Mouse (Mus musculus) urinary bladder, postnatal 10 days (tissue): ENCODE measurements around the gene Trcg1.
"Not testable (repeated sequence)": the region's sequence is repeated elsewhere in the genome, so short reads cannot be mapped to it uniquely, and the experiment has no call there.

Source experiments
- DNase-seq: peaks from one replicate; pipeline ENCODE4 v3.0.0; 2022; ENCODE audit warnings: low spot score

Gene Trcg1

GRCm38 (mm10) chr9:57236256-57236655 lies at the start of gene Trcg1:
Gene Trcg1, plus strand, starts transcription at chr9:57236556.
- no peak for DNase-seq

- DNase-seq, result no peak
These were observed 39.6 kb upstream of the Trcg1 start for GRCm38 (mm10) chr9:57196708-57197107.

GRCm38 (mm10) chr9:57197414-57197813 lies 38.9 kb upstream of the Trcg1 start:
- DNase-seq, result no peak

- DNase-seq, result no peak
These were observed 33.4 kb upstream of the Trcg1 start for GRCm38 (mm10) chr9:57202981-57203380.

GRCm38 (mm10) chr9:57203571-57203970 lies 32.8 kb upstream of the Trcg1 start:
- DNase-seq, result not testable (repeated sequence)

- no peak for DNase-seq
These were observed 29.5 kb upstream of the Trcg1 start for GRCm38 (mm10) chr9:57206896-57207295.

GRCm38 (mm10) chr9:57209316-57209715 lies 27.0 kb upstream of the Trcg1 start:
- DNase-seq, result no peak

- no peak for DNase-seq
These were observed 23.7 kb upstream of the Trcg1 start for GRCm38 (mm10) chr9:57212448-57213222.

GRCm38 (mm10) chr9:57214500-57214899 lies 21.9 kb upstream of the Trcg1 start:
- no peak for DNase-seq

- no peak for DNase-seq
These were observed 19.1 kb upstream of the Trcg1 start for GRCm38 (mm10) chr9:57217220-57217619.

GRCm38 (mm10) chr9:57218776-57219175 lies 17.6 kb upstream of the Trcg1 start:
- DNase-seq, result no peak

- DNase-seq, result no peak
These were observed 16.8 kb upstream of the Trcg1 start for GRCm38 (mm10) chr9:57219511-57219910.

- no peak for DNase-seq
These were observed 16.0 kb upstream of the Trcg1 start for GRCm38 (mm10) chr9:57220356-57220755.

GRCm38 (mm10) chr9:57223341-57223740 lies 13.0 kb upstream of the Trcg1 start:
- no peak for DNase-seq

GRCm38 (mm10) chr9:57225780-57226627 lies 10.4 kb upstream of the Trcg1 start:
- DNase-seq, result no peak

- not testable (repeated sequence) for DNase-seq
These were observed 9.7 kb upstream of the Trcg1 start for GRCm38 (mm10) chr9:57226628-57227122.

GRCm38 (mm10) chr9:57227203-57227602 lies 9.2 kb upstream of the Trcg1 start:
- no peak for DNase-seq

GRCm38 (mm10) chr9:57228186-57228585 lies 8.2 kb upstream of the Trcg1 start:
- no peak for DNase-seq

GRCm38 (mm10) chr9:57229726-57230125 lies 6.6 kb upstream of the Trcg1 start:
- DNase-seq, result no peak

- DNase-seq, result no peak
These were observed 6.1 kb upstream of the Trcg1 start for GRCm38 (mm10) chr9:57230146-57230783.

- DNase-seq, result no peak
These were observed 4.7 kb upstream of the Trcg1 start for GRCm38 (mm10) chr9:57231536-57232255.
